10 mouse cellular contexts compared by ENCODE assay signal in the genomic region with DNA sequence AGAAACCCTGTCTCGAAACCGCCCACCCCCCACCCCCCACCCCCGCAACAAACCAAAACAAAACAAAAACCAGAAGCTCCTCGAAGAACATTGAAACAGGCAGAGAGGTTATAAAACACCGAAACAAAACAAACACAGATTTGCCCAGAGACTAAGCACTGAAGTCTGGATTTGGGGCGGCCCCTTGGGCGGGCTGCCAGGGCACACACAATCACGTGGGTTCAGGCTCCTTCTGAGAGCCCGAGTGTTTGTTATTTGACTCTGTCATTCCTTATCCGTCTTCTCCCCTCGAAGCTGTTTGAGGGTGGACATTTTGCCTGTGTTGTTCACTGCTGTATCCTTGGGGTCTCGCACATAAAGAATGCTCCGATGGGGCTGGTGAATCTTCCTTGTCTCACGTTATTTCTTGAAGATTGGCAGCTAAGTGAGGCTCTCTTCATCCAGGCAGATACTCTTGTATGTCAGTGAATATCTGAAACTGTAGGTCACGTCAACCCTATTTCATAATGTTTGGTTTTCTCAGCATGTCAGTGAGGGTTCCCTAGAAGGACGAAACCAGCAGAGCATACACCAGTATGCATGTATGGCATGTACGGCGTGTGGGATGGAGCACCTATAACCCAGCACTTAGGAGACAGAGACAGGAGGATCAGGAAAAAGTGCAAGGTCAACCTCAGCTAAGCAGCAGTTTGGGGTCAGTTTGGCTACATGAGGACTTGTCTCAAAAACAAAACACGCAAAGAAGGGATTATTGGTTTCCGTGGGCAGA.
A peak's percentile ranks its signal among the peaks of the same experiment; 100 is the strongest.
DNase-seq lines count a peak whose midpoint lies in the region; ATAC-seq lines count a peak whose summit lies in the region.
"Had no signal": no experiment of that assay in that cellular context is flagged by ENCODE, and none has a peak within 500 bp of the region (broad histone marks: within the 10 kb centered on the region; RNA-seq: fewer than 3 reads in every experiment).

No protein-coding gene starts in this region.

- no peaks in the 10 kb centered on the region for H3K36me3 ChIP-seq in heart, embryonic 15.5 days
- no peaks in the 10 kb centered on the region for H3K36me3 ChIP-seq in embryonic facial prominence, embryonic 13.5 days
- no peaks in the 10 kb centered on the region for H3K36me3 ChIP-seq in midbrain, embryonic 14.5 days (ENCODE audit: control insufficient read depth, insufficient read depth, low read length)
- 0 out of 2 replicates have a peak, but pooled peaks cover 3% of the 10 kb centered on the region for H3K36me3 ChIP-seq in midbrain, embryonic 15.5 days (replicated peaks)
- H3K36me3 ChIP-seq: liver, embryonic 13.5 days had no signal

- H3K9ac ChIP-seq in heart, embryonic 15.5 days = no peak overlapping the region
- H3K9ac ChIP-seq in embryonic facial prominence, embryonic 13.5 days = no peak overlapping the region
- no peak overlapping the region for H3K9ac ChIP-seq in midbrain, embryonic 14.5 days (replicated peaks; ENCODE audit: low read length)
- no peak overlapping the region for H3K9ac ChIP-seq in midbrain, embryonic 15.5 days
- H3K9ac ChIP-seq: liver, embryonic 13.5 days had no signal

- no peaks in the 10 kb centered on the region; the same call in 1 of the 2 replicates for H3K9me3 ChIP-seq in heart, embryonic 15.5 days (replicated peaks)
- H3K9me3 ChIP-seq in embryonic facial prominence, embryonic 13.5 days = no peaks in the 10 kb centered on the region
- H3K9me3 ChIP-seq in midbrain, embryonic 14.5 days (ENCODE audit: control insufficient read depth, low read length) = 0 out of 2 replicates have a peak, but pooled peaks cover 7% of the 10 kb centered on the region
- H3K9me3 ChIP-seq in midbrain, embryonic 15.5 days = no peaks in the 10 kb centered on the region
- H3K9me3 ChIP-seq: liver, embryonic 13.5 days had no signal

- H3K4me3 ChIP-seq in heart, embryonic 15.5 days = no peak overlapping the region
- no peak overlapping the region for H3K4me3 ChIP-seq in embryonic facial prominence, embryonic 13.5 days
- no peak overlapping the region for H3K4me3 ChIP-seq in midbrain, embryonic 14.5 days (replicated peaks; ENCODE audit: low read depth, low read length)
- no peak overlapping the region for H3K4me3 ChIP-seq in midbrain, embryonic 15.5 days
- H3K4me3 ChIP-seq: liver, embryonic 13.5 days; myocyte had no signal

- no peak for DNase-seq in heart, postnatal 25 days (ENCODE audit: low spot score)
- DNase-seq in NIH3T3 (ENCODE audit: low read depth) = peak; percentile 83
- DNase-seq in lung, postnatal 10 days = peak; percentile 80
- DNase-seq in midbrain, embryonic 14.5 days = no peak
- no peak for DNase-seq in right cerebral cortex, postnatal 36 days (ENCODE audit: low spot score in 2 of 2)
- DNase-seq: liver, embryonic 13.5 days had no signal

- H3K4me1 ChIP-seq in heart, embryonic 15.5 days (replicated peaks) = 0 out of 2 replicates have a peak, but pooled peaks cover 5% of the 10 kb centered on the region
- peaks cover 20% of the 10 kb centered on the region for H3K4me1 ChIP-seq in embryonic facial prominence, embryonic 13.5 days
- H3K4me1 ChIP-seq in midbrain, embryonic 14.5 days (ENCODE audit: control insufficient read depth, insufficient read depth, low read length) = no peaks in the 10 kb centered on the region
- no peaks in the 10 kb centered on the region for H3K4me1 ChIP-seq in midbrain, embryonic 15.5 days
- H3K4me1 ChIP-seq: liver, embryonic 13.5 days had no signal

- intact Hi-C loops in heart, postnatal 25 days (cut with DNase I) = no loop called here

- 0 out of 2 replicates have a peak overlapping the region, but pooled peaks have one; percentile 35 for H3K27ac ChIP-seq in heart, embryonic 15.5 days
- H3K27ac ChIP-seq in embryonic facial prominence, embryonic 13.5 days = peak overlapping the region; percentile 97
- no peak overlapping the region for H3K27ac ChIP-seq in midbrain, embryonic 14.5 days (replicated peaks; ENCODE audit: low read depth, low read length)
- no peak overlapping the region for H3K27ac ChIP-seq in midbrain, embryonic 15.5 days
- H3K27ac ChIP-seq: liver, embryonic 13.5 days had no signal

- 67% methylated on average over 20 of the region's 20 CpGs for WGBS in heart, embryonic 15.5 days
- whole genome bisulfite sequencing in embryonic facial prominence, embryonic 13.5 days = 46% methylated on average over 20 of the region's 20 CpGs
- 90% methylated on average over 20 of the region's 20 CpGs for WGBS in midbrain, embryonic 14.5 days
- 89% methylated on average over 20 of the region's 20 CpGs for WGBS in midbrain, embryonic 15.5 days

- ATAC-seq in heart, embryonic 15.5 days (replicated peaks; ENCODE audit: insufficient number of reproducible peaks, insufficient read depth, low FRiP score, low read depth) = no peak
- peak; percentile 44; the same call in 1 of the 2 replicates for ATAC-seq in embryonic facial prominence, embryonic 13.5 days (ENCODE audit: insufficient number of reproducible peaks, insufficient read depth, low FRiP score, low TSS enrichment, low read depth)
- ATAC-seq in midbrain, embryonic 14.5 days (ENCODE audit: low FRiP score, low TSS enrichment) = no peak
- ATAC-seq in midbrain, embryonic 15.5 days (replicated peaks) = no peak

- no peak overlapping the region for H3K4me2 ChIP-seq in heart, embryonic 15.5 days
- peak overlapping the region; percentile 29 for H3K4me2 ChIP-seq in embryonic facial prominence, embryonic 13.5 days
- H3K4me2 ChIP-seq in midbrain, embryonic 14.5 days (ENCODE audit: low read length) = no peak overlapping the region
- H3K4me2 ChIP-seq in midbrain, embryonic 15.5 days = no peak overlapping the region
- H3K4me2 ChIP-seq: liver, embryonic 13.5 days had no signal

- H3K27me3 ChIP-seq in heart, embryonic 15.5 days = no peaks in the 10 kb centered on the region
- no peaks in the 10 kb centered on the region for H3K27me3 ChIP-seq in embryonic facial prominence, embryonic 13.5 days
- no peaks in the 10 kb centered on the region for H3K27me3 ChIP-seq in midbrain, embryonic 14.5 days (ENCODE audit: control insufficient read depth, insufficient read depth, low read length)
- no peaks in the 10 kb centered on the region for H3K27me3 ChIP-seq in midbrain, embryonic 15.5 days (replicated peaks)
- H3K27me3 ChIP-seq: liver, embryonic 13.5 days had no signal

Comparison
In these comparisons a context has a peak if more than half of its experiments do, and no peak if none do; other contexts are left out.
1. H3K27ac ChIP-seq: peak in heart, embryonic 15.5 days (single experiment) and embryonic facial prominence, embryonic 13.5 days (single experiment); none in midbrain, embryonic 14.5 days (single experiment) and midbrain, embryonic 15.5 days (single experiment).
2. DNase-seq: peak in NIH3T3 (single experiment) and lung, postnatal 10 days (single experiment); none in heart, postnatal 25 days (single experiment), midbrain, embryonic 14.5 days (single experiment) and right cerebral cortex, postnatal 36 days (0 of 2).